Mouse (Mus musculus): Measurements from ENCODE around the gene Gm20695. TPM values are rescaled to one million over a fixed set of nuclear protein-coding genes. Genes with fewer than 3 reads are reported as not detected.
A peak's percentile ranks its signal among the peaks of the same experiment; 100 is the strongest.
"Not testable (repeated sequence)": the region's sequence is repeated elsewhere in the genome, so short reads cannot be mapped to it uniquely, and the experiment has no call there.

Gm20695 gene
- total RNA-seq (2021), result not detected

DNA sequence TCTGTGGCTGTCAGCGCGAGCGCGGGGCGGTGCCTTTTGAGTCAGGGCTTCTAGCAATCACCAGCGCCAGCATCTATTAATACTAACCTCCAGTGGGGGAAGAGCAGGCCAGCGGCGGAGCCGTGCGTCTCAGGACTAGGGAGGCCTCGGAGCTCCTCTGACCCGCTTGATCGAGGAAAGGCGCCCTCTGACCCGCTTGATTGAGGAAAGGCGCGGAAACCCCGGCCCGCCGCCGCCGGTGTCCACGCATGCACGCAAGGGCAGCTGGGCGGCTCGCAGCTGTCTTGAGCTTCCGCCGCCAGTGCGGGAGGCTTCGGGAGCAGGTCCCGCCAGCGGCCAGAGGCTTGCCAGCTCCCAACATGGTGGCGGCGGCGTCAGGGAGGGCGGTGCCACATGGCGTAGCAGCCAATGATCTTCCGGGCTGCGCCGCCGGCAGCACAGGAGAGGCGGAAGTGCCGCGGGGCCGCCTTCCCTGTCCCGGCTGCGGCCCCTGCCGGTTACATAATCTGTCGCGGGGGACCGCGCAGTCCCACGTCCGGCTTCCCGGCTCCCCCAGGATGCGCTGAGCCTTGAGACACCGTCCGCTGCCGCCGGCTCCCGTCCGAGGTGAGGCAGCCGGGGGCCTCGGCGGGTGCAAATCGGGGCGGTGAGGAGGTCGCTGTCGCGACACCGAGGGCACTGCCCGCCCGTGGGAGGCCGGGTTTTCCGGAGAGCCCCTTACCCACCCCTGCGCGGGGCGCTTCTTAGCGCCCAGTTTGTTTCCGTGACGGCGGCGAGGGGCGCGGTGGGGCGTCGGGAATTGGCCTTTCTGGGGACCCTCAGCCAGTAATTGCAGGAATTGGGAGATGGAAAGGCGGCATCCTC, at the start of gene Gm20695, which contains the start of gene Zfp597:
Gene Gm20695, plus strand, starts transcription at position 448 of the 864 bp plus-strand sequence.
Gene Zfp597, minus strand, starts transcription at position 361 of the 864 bp plus-strand sequence.
- intact Hi-C loops (cut with DNase I), result loop anchor here (2.0 to 5.0 kb wide), 2 partner anchors 24 to 37 kb away; partner anchors contain the start of genes 1700037C18Rik, Cluap1 and Zfp174
- DNase-seq, result peak; percentile 96 to 97

DNA sequence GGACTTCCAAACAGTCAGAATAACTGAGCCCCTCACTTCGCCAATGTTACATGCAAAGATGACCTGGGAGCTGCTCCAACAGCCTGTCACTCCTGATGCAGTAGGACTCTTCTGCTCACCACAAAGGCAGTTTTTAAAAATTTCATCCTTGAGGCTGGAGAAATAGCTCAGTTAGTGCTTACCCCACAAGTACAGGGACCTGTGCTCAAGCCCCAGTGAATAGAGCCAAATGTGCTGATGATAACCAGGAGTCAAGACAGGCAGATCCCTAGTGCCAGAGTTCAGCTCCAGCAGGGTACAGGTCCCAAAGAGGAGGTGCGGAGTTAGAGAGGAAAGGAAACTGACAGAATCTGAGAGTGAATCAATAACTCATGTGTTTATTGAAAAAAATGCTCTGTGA, 49.0 kb upstream of the Gm20695 start:
- intact Hi-C loops (cut with DNase I), result loop anchor here (5.0 kb wide), 1 partner anchor 452 kb away; no protein-coding TSS in a partner anchor
- DNase-seq, result no peak

DNA sequence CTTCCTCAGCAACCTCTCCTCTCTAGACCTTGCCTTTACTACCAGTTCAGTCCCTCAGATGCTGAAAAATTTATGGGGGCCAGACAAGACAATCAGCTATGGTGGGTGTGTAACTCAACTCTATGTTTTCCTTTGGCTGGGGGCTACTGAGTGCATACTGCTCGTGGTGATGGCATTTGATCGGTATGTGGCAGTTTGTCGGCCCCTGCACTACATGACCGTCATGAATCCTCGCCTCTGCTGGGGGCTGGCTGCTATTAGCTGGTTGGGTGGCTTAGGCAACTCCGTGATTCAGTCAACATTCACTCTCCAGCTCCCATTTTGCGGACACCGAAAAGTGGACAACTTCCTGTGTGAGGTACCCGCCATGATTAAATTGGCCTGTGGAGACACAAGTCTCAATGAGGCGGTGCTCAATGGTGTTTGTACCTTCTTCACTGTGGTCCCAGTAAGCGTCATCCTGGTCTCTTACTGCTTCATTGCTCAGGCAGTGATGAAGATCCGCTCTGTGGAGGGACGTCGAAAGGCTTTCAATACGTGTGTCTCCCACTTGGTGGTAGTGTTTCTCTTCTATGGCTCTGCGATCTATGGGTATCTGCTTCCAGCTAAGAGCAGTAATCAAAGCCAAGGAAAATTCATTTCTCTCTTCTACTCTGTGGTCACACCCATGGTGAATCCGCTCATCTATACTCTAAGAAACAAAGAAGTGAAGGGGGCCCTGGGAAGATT, 45.1 kb upstream of the Gm20695 start:
- intact Hi-C loops (cut with DNase I), result loop anchor here (2.0 to 5.0 kb wide), 2 partner anchors 69 to 448 kb away; partner anchors contain the start of genes 1700037C18Rik and Cluap1
- peak; percentile 50 to 62 for DNase-seq

DNA sequence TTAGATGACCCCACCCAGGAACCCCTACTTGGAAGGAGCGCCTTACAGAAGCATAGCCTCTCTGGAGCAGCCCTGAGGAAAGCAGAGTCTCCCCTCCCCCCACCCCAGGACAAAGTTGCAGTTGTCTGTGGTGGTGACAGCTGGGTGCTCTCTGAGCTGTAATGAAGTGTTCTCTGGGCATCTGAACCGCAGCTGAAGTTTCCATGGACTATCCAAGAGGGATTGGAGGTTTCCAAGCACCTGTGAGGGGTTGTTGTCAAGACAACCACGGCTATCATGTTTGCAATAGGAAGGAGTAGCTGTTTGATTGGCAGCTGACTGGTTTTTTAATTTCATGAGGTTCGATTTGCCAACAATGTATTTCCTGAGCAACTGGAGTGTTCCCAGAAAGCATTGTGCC, 41.5 kb upstream of the Gm20695 start:
- DNase-seq, result no peak
- intact Hi-C loops (cut with DNase I), result loop anchor here (5.0 to 10.0 kb wide), 3 partner anchors 204 to 369 kb away; partner anchors contain the start of genes Crebbp and Trap1

DNA sequence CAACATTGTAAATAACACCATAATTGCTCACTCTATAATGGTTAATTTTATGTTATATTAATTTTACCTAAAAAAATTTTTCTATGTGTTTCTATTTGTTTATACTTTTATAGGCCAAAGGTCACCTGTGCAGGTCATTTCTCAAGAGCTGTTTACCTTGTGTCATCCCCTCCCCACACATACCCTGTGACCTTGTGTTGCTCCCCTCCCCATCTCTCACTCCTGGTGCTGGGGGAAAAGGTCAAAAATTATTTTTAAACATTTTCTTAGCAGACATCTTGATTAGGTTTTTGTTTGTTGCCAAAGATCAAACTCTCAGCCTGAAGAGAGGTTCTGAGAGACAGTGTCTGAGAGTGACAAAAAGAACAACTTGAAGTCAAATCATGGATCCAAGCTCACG, 40.7 kb upstream of the Gm20695 start:
- no peak for DNase-seq
- intact Hi-C loops (cut with DNase I), result loop anchor here (5.0 to 10.0 kb wide), 3 partner anchors 204 to 369 kb away; partner anchors contain the start of genes Crebbp and Trap1

DNA sequence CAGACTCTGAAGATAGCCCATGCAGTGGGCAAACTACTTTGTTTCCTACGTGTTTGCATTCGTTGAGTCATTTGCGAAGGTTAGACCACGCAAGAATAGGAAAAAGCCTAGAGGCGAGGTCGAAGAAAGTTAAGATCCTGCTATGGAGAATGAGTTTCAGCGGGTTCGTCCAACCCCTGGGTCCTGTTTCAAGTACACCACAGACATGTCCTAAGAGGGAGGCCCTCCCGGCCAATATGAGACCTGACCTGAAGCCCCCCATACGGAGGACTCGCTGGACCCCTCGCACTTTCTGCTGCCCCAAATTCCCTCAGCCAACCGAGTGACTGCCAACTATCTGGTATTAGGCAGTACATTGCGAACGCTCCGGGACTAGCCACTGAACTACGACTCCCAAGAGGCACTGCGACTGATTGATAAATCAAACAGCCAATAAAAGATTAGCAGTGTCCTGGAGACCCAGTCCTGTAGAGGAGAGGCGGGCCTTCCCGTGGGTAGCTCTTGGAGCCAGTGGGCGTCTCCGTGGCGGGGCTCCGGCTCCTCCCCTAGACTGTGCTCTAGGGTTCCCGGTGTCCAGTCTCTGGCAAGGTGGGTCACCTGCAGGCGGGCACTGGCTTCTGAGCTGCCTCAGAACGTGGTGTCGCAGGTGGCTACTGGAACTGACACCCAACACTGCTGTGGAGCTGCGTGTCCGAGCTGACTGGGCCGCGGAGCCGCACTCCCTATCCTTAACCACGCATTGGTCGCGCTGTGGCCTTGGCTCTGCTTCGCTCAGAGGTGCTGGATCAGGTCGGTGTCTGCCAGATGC, 37.5 kb upstream of the Gm20695 start, which contains the start of gene Zfp174:
Gene Zfp174, plus strand, starts transcription at position 558 of the 808 bp plus-strand sequence.
- intact Hi-C loops (cut with DNase I), result loop anchor here (2.0 to 10.0 kb wide), 4 partner anchors 35 to 228 kb away; partner anchors contain the start of genes 1700037C18Rik, Cluap1, Gm20695 and Slx4
- DNase-seq, result peak; percentile 97 to 98

DNA sequence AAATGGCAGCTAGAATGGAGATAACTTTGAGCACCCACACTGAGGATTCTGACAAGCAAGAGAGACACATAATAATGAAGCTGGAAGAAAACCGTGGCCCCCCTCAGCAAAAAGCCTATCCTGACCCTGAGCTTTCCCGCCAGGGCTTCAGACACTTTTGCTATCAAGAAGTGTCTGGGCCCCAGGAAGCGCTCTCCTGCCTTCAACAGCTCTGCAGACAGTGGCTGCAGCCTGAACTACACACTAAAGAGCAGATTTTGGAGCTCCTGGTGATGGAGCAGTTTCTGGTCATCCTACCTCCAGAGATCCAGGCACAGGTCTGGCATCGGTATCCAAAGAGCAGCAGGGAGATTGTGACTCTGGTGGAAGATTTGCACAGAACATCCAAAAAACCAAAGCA, 36.6 kb upstream of the Gm20695 start:
- DNase-seq, result no peak
- intact Hi-C loops (cut with DNase I), result loop anchor here (2.0 to 10.0 kb wide), 5 partner anchors 23 to 227 kb away; partner anchors contain the start of genes 1700037C18Rik, Cluap1, Gm20695 and Slx4

DNA sequence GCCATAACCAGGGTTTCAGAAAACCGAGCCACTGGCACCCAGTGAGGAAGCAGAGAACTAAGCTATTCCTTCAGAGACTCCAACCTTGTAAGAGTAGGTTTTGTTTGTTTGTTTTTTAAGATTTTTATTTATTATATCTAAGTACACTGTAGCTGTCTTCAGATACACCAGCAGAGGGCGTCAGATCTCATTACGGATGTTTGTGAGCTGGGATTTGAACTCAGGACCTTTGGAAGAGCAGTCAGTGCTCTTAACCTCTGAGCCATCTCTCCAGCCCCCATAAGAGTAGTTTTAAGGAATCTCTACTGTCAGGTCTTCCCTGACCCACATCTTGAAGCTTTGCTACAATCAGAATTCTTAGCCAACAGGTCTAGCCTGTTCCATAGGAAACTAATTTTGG, 36.0 kb upstream of the Gm20695 start:
- DNase-seq, result no peak
- intact Hi-C loops (cut with DNase I), result loop anchor here (2.0 to 10.0 kb wide), 4 partner anchors 22 to 226 kb away; partner anchors contain the start of genes Gm20695, Slx4, Trap1 and Zfp597

DNA sequence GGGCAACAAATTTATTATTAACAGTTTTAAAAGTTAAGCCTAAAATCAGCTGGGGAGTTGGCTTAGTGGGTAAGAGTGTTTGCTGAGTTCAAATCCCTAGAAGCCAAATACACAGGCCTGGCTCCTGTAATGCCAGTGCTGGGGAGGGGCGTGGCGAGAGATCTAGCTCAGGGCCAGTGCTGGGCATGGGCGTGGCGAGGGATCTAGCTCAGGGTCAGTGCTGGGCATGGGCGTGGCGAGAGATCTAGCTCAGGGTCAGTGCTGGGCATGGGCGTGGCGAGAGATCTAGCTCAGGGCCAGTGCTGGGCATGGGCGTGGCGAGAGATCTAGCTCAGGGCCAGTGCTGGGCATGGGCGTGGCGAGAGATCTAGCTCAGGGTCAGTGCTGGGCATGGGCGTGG, 33.1 kb upstream of the Gm20695 start:
- DNase-seq; intact Hi-C loops (cut with DNase I): not testable (repeated sequence)

DNA sequence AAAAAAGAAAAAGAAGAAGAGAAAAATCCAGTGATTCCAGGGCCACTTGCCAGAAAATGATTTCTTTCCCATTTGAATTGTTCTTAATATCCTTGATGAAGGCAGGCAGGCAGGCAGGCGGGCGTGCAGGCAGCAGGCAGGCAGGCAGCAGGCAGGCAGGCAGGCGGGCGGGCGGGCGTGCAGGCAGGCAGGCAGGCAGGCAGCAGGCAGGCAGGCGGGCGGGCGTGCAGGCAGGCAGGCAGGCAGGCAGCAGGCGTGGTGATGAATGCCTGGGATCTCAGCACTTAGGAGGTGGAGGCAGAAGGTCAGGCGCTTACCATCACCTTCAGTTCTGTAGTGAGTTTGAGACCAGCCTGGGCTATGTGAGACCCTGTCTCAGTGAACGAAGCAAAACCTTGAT, 31.9 kb upstream of the Gm20695 start:
- intact Hi-C loops (cut with DNase I), result no loop called here
- no peak for DNase-seq

DNA sequence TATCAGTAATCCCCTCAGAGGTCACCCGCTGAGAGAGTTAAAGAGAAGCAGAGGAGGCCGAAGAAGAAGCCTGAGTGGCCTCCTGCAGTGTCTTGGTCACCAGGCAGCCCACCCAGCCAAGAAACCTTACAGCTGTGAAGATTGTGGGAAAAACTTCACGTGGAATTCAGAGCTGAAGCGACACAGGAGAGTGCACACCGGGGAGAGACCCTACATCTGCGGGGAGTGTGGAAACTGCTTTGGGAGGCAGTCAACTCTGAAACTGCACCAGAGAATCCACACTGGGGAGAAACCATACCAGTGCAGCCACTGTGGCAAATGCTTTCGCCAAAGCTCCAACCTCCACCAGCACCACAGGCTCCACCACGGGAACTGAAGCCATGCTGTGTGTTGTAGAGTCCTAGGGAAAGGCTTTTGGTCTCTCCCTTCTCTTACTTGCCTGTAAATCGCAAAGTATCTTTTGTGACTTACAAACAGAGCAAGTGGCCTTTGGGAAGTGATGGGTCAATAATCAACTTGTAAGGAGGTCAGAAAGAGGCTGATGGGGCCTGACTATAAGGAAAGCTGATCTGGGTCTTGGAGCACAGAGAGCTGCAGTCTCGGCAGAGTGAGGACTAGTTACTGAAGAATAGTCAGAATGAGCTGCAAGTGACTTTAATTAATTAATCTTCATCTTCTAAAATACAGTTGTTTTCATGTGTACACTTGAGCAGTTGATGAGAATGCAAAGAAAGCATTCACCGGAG, 29.8 kb upstream of the Gm20695 start:
- intact Hi-C loops (cut with DNase I), result no loop called here
- no peak for DNase-seq

DNA sequence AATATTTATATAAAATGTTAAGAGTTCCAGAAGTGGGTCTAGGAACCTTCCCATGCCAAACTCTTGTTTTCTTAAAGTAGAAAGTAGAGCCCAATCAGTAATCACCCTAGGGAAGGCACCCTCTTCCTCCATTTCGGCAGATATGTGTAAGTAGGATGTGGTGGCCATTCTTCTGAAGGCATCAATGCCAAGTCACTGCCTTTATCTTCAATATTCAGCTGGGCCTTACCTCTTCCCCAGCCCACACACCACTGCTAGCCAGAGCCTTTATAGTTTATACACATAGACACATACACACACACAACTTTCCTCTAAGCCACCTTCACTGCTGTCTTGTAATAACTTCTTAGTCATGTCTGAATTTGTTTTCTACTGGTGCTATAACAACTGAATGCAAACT, 28.7 kb upstream of the Gm20695 start:
- intact Hi-C loops (cut with DNase I), result no loop called here
- DNase-seq, result no peak

DNA sequence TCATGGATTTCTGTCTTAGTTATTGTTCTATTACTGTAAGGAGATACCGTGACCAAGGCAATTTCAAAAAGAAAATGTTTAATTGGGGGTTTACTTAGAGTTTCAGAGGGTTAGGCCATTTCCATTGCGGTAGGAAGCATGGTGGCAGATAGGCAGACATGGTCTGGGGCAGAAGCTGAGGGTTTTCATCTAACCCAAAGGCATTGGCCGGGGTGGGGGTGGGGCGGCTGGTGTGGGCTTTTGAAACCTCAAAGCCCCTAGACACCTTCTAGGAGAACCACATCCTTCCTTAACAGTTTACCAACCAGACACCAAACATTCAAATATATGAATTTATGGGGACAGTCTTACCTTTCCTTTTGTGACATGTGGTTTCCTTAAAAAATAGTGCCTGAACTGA, 25.2 kb upstream of the Gm20695 start:
- intact Hi-C loops (cut with DNase I), result no loop called here
- DNase-seq, result no peak

DNA sequence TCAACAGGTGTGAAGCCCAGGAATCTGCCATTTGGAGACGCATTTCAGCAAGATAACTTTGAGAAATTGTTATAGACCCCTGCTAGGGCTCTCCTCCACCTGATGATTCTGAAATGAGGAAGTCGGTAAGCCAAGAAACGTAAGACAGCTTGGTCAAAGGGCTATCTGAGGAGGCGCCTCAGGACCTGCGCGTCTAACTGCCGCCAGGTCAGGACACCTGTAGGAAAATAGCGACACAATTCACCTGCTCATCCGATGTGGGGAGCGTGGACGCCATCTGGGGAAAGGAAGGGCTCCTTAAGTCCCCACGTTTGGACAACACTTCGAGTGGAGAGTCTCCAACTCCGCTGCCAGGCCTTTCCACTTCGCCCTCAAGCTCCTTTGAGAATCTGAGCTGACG, 12.6 kb upstream of the Gm20695 start:
- intact Hi-C loops (cut with DNase I), result loop anchor here (1.0 to 2.0 kb wide), 2 partner anchors 10 to 23 kb away; no protein-coding TSS in a partner anchor
- DNase-seq, result no peak

DNA sequence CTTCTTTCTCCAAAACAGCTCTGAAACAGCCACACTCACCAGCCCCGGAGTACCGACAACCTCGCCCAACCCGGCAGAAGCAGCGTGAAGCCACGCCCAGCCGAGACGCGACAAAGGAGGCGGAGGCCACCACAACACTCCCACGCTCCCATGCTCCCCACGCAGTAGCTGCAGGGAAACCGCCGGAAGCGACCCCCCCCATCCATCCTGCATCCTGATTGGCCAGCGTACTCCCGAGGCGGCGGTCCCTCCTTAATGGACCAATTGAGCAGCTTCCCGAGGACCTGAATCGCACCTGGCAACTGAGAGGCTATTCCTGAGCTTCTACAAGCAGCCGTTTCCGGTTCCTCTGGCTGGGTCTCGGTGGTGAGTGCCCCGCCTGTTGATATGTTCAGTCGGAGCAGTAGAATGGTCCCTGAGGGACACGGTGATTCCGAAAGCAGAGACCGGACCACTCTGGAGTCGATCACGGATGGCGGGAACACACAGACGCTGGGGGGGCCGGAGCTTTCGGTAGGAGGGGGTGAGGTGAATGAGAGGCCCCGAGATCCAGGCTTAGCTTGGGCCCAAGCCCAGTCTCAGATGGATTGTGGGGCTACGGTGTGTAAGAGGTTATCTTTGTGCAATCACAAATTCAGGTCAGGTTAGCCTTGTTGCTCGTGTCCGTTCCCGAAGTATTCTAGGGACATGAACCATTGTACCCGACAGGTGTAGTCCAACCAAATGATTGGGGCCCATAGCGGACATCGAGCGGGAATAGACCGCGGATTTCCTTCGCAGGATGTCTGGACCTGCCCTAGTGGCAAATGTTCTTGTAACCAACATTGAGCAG, 12.0 kb upstream of the Gm20695 start, which contains the start of gene Naa60:
Gene Naa60, plus strand, starts transcription at position 160 of the 832 bp plus-strand sequence.
- intact Hi-C loops (cut with DNase I), result loop anchor here (1.0 kb wide), 1 partner anchor 10 kb away; no protein-coding TSS in a partner anchor
- DNase-seq, result peak; percentile 92

DNA sequence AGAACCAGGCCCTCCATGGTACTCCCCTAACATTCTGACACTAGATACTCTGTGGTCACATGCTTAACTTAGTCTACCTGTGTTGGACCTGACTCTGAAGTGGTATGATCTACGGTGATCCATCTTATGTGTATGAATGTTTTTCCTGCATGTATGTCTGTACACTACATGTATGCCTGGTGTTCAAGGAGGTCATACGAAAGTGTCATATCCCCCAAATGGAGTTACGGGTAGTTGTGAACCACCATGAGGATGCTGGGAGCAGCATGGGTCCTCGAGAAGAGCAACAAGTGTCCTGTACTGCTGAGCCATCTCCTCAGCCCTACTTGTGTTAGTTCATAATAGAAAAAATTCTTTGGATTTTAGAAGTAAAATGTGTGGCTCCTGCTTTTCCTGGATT, 8.1 kb upstream of the Gm20695 start:
- DNase-seq, result no peak
- intact Hi-C loops (cut with DNase I), result no loop called here

DNA sequence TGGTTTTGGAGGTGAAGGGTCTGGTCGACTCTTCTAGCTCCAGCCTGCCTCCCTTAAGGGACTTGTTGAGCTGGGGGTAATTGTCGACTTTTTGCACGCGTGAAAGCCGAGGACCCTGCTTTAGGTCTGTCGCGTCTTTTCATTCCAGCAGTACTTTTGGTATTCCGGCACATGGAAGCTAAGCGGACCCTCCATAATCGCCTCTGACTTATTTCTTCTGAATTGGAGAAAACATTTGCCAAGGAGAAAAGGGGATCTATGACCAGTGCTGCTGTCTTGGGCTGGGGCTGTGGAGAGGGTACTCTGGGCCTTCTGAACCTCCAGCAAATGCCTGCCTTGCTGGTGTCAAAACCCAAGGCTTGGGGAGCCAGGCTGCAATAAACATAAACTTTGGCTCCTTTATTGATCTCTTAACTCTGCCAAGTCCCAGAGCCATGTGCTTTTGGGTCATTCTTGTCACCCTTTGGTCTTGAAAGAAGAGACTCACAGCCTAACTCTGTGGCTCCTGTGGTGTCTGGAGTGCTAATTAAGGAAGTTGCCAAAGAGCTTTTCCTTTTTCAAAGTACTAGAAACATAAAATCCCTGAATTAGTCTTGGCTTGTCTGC, 720 bp downstream of the Gm20695 start:
- intact Hi-C loops (cut with DNase I), result loop anchor here (2.0 kb wide), 1 partner anchor 24 kb away; the partner anchor contains the start of genes 1700037C18Rik and Cluap1
- DNase-seq, result no peak
